Mouse (Mus musculus) thymus, adult 2 months (tissue): Measurements from ENCODE around the gene Fbxo40. TPM values are rescaled to one million over a fixed set of nuclear protein-coding genes. Genes with fewer than 3 reads are reported as not detected.
A peak's percentile ranks its signal among the peaks of the same experiment; 100 is the strongest.

ENCODE experiments used
- DNase-seq: peaks from one replicate; pipeline ENCODE4 v3.0.0; 2021
- H3K27ac ChIP-seq: fragments of 200-500 bp; 2 replicates; pipeline ENCODE4 v1.5.1; 2012; ENCODE audit warnings: low read length, control low read depth; ENCODE audit not compliant: control insufficient read depth, insufficient read depth
- H3K27me3 ChIP-seq: fragments of 200-500 bp; 2 replicates; pipeline ENCODE4 v1.6.1; 2012; ENCODE audit warnings: mild to moderate bottlenecking, low read length, moderate library complexity, mixed read lengths; ENCODE audit not compliant: control insufficient read depth, insufficient read depth
- H3K36me3 ChIP-seq: fragments of 200-500 bp; 2 replicates; pipeline ENCODE4 v1.6.1; 2012; ENCODE audit warnings: mild to moderate bottlenecking, low read length, moderate library complexity; ENCODE audit not compliant: control insufficient read depth, insufficient read depth
- H3K4me1 ChIP-seq: fragments of 200-500 bp; replicated peaks from 2 replicates; pipeline ENCODE4 v1.6.1; 2012; ENCODE audit warnings: low read length; ENCODE audit not compliant: control insufficient read depth, insufficient read depth
- H3K4me3 ChIP-seq: fragments of 200-500 bp; 2 replicates; pipeline ENCODE4 v1.5.1; 2012; ENCODE audit warnings: mild to moderate bottlenecking, low read length, control low read depth, moderate library complexity; ENCODE audit not compliant: control insufficient read depth, insufficient read depth
- CTCF ChIP-seq: fragments of 200-500 bp; IDR thresholded peaks from 2 replicates; pipeline ENCODE4 v1.5.1; 2012; ENCODE audit warnings: mild to moderate bottlenecking, control low read depth, low read length, moderate library complexity, borderline replicate concordance; ENCODE audit not compliant: control insufficient read depth, poor library complexity, insufficient read depth; ENCODE audit errors: extremely low read depth
- POLR2A ChIP-seq: fragments of 200-500 bp; IDR thresholded peaks from 2 replicates; pipeline ENCODE4 v1.6.1; 2012; ENCODE audit warnings: mild to moderate bottlenecking, low read length, control low read depth, moderate library complexity; ENCODE audit not compliant: control insufficient read depth, poor library complexity, insufficient read depth; ENCODE audit errors: extremely low read depth
- WGBS: fragments of 180-500 bp; shearing (Covaris S2); methylation state at CpG from one replicate; pipeline ENCODE4 v1.1.7; 2018; 5-methylcytosine and 5-hydroxymethylcytosine counted together
- polyA plus RNA-seq: library from polyadenylated mRNA; depleted of rRNA; stranded (reverse); fragments of >200 nt; gene quantifications from 2 replicates; pipeline ENCODE4 v1.2.3, GENCODE M21; 2012

Gene Fbxo40
- polyA plus RNA-seq, 1 experiment: 2.3 TPM

DNA sequence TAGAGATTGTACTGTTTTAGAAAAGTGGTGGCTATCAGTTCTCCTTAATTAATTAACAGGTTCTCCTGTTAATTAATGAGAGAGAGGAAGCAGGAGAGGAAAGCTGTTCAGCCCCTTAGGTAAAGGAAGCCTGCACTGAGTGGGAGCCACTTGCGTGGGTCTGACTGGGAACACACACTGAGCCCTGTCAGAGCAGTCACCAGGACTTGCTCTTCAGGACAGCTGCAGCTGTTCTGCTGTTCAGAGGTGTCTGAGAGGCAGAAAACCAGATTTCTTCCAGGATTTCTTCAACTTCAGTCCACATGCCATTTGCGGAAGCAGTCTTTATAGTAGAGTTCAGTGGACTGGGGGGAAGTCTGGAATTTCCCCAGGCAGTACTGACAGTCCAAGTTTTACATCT, 2.9 kb downstream of the Fbxo40 start:
- H3K4me3 ChIP-seq: no peak overlapping the region
- H3K27me3 ChIP-seq: no peaks in the 10 kb centered on the region
- no peak for DNase-seq
- WGBS: 96% methylated on average over 2 of the region's 2 CpGs
- no peak overlapping the region for H3K27ac ChIP-seq
- TF ChIP-seq POLR2A: no peak
- no peaks in the 10 kb centered on the region for H3K36me3 ChIP-seq
- peaks cover 3% of the 10 kb centered on the region for H3K4me1 ChIP-seq

DNA sequence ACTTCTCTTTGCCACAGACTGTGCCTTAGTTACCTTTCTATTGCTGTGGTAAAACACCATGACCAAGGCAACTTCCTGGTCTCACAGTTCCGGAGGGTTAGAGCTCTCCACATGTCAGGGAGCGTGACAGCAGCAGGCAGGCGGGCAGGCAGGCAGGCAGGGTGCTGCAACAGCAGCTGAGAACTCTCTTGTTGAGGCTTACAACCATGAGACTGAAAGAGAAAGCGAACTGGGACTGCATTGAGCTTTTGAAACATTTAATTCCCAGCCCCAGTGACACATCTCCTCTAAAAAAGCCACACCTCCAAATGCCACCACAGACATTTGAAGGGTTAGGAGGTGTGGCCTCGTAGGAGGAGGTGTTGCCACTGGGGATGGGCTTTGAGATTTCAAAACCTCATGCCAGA, 4.6 kb downstream of the Fbxo40 start:
- peaks cover 3% of the 10 kb centered on the region for H3K4me1 ChIP-seq
- H3K27me3 ChIP-seq: no peaks in the 10 kb centered on the region
- TF ChIP-seq CTCF: no peak
- no peak for TF ChIP-seq POLR2A
- DNase-seq: peak; percentile 31
- no peaks in the 10 kb centered on the region for H3K36me3 ChIP-seq
- 15% methylated on average over 5 of the region's 5 CpGs for WGBS
- H3K27ac ChIP-seq: no peak overlapping the region
- H3K4me3 ChIP-seq: peak overlapping the region; percentile 12; the same call in 1 of the 2 replicates

- Histone ChIP-seq H3K36me3 (no peaks in the 10 kb centered on the region), H3K27ac (no peak overlapping the region)
- 92% methylated on average over 1 of the region's 1 CpGs for WGBS
Observed at GRCm38 (mm10) chr16:36983796-36984195, 6.5 kb downstream of the Fbxo40 start.

GRCm38 (mm10) chr16:36979127-36979526, 11.1 kb downstream of the Fbxo40 start:
- TF ChIP-seq CTCF: no peak
- no peak for TF ChIP-seq POLR2A
- 97% methylated on average over 2 of the region's 2 CpGs for WGBS
- Histone ChIP-seq H3K27me3 (no peaks in the 10 kb centered on the region), H3K4me3 (no peak overlapping the region), H3K27ac (no peak overlapping the region), H3K4me1 (no peaks in the 10 kb centered on the region), H3K36me3 (no peaks in the 10 kb centered on the region)
- DNase-seq: no peak

More at GRCm38 (mm10) chr16:36983796-36984195, 6.5 kb downstream of the Fbxo40 start:
- Histone ChIP-seq H3K4me1 (peaks cover 3% of the 10 kb centered on the region), H3K4me3 (no peak overlapping the region), H3K27me3 (no peaks in the 10 kb centered on the region)
- no peak for DNase-seq
- TF ChIP-seq CTCF (no peak), POLR2A (no peak)

DNA sequence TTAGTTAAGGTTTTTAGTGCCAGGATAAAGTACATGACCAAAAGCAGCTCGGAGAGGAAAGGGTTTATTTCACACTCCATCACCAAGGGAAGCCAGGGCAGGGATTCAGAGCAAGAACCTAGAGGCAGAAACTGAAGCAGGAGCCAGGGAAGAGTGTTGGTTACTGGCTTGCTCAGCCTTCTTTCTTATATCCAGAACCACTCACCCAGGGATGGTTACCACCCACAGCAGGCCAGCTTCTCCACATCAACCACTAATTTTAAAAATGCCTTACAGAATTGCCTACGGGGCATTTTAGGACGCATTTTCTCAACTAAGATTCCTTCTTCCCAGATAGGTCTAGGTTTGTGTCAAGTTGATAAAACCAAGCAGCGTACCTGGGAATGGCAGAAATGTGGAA, 26.9 kb downstream of the Fbxo40 start:
- peaks cover 44% of the 10 kb centered on the region for H3K36me3 ChIP-seq
- no peak for TF ChIP-seq POLR2A
- no peak for TF ChIP-seq CTCF
- H3K4me3 ChIP-seq: no peak overlapping the region
- no peaks in the 10 kb centered on the region for H3K27me3 ChIP-seq
- WGBS: 95% methylated on average over 4 of the region's 4 CpGs
- no peak overlapping the region for H3K27ac ChIP-seq
- no peaks in the 10 kb centered on the region for H3K4me1 ChIP-seq
- no peak for DNase-seq

DNA sequence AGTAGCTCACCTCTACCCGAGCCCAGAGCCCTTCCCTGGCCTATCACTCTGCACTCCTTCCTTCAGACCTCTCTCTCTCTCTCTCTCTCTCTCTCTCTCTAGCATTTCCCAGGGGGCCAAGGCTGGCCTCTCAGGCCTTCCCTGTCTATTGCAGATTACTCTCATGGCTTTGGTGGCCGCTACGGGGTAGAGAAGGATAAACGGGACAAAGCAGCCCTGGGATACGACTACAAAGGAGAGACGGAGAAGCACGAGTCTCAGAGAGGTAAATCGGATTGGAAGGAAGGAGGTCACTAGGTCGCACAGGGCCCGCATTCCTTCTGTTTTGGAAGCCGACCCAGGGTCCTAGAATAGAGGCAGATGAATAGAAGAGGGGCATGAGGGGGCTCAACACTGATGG, 35.2 kb downstream of the Fbxo40 start:
- TF ChIP-seq CTCF: no peak
- TF ChIP-seq POLR2A: no peak
- no peaks in the 10 kb centered on the region for H3K27me3 ChIP-seq
- no peak for DNase-seq
- H3K4me1 ChIP-seq: no peaks in the 10 kb centered on the region
- WGBS: 94% methylated on average over 11 of the region's 11 CpGs
- H3K27ac ChIP-seq: no peak overlapping the region
- H3K4me3 ChIP-seq: no peak overlapping the region
- H3K36me3 ChIP-seq: peaks cover 38% of the 10 kb centered on the region

- Histone ChIP-seq H3K27me3 (no peaks in the 10 kb centered on the region), H3K27ac (no peak overlapping the region), H3K4me1 (no peaks in the 10 kb centered on the region), H3K4me3 (no peak overlapping the region), H3K36me3 (peaks cover 46% of the 10 kb centered on the region)
- 93% methylated on average over 4 of the region's 4 CpGs for WGBS
- TF ChIP-seq CTCF (no peak), POLR2A (no peak)
- no peak for DNase-seq
Observed at GRCm38 (mm10) chr16:36951029-36951428, 39.2 kb downstream of the Fbxo40 start.
